Mouse (Mus musculus) limb, embryonic 11.5 days (tissue): ENCODE results near the gene Gpr174. TPM values are rescaled to one million over a fixed set of nuclear protein-coding genes. Genes with fewer than 3 reads are reported as not detected.

Source experiments
- ATAC-seq: fragments of 200-750 bp; cut with Nextera tagmentation; 2 replicates; pipeline ENCODE4 v1.8.0; 2017; ENCODE audit warnings: low read depth; ENCODE audit not compliant: insufficient number of reproducible peaks, low FRiP score, low TSS enrichment
- DNase-seq: peaks from one replicate; pipeline ENCODE4 v3.0.0-alpha.2; 2015; ENCODE audit warnings: low spot score
- H3K27ac ChIP-seq: fragments of 300-500 bp; sonication (generic); replicated peaks from 2 replicates; pipeline ENCODE4 v1.5.1; 2014; ENCODE audit warnings: low read depth, mild to moderate bottlenecking, low read length
- H3K27me3 ChIP-seq: fragments of 300-500 bp; sonication (generic); 2 replicates; pipeline ENCODE4 v1.6.1; 2014; ENCODE audit warnings: mild to moderate bottlenecking, low read length, mixed read lengths; ENCODE audit not compliant: control insufficient read depth, insufficient read depth
- H3K36me3 ChIP-seq: fragments of 300-500 bp; sonication (generic); 2 replicates; pipeline ENCODE4 v1.6.1; 2014; ENCODE audit warnings: mild to moderate bottlenecking, low read length, moderate library complexity, mixed read lengths; ENCODE audit not compliant: control insufficient read depth, insufficient read depth
- H3K4me1 ChIP-seq: fragments of 300-500 bp; sonication (generic); 2 replicates; pipeline ENCODE4 v1.6.1; 2014; ENCODE audit warnings: low read length, mixed read lengths; ENCODE audit not compliant: control insufficient read depth, insufficient read depth
- H3K4me2 ChIP-seq: fragments of 300-500 bp; sonication (generic); 2 replicates; pipeline ENCODE4 v1.6.1; 2014; ENCODE audit warnings: low read depth, mild to moderate bottlenecking, moderate library complexity; ENCODE audit not compliant: severe bottlenecking
- H3K4me3 ChIP-seq: fragments of 300-500 bp; sonication (generic); 2 replicates; pipeline ENCODE4 v1.5.1; 2014; ENCODE audit warnings: low read depth, low read length
- H3K9ac ChIP-seq: fragments of 300-500 bp; sonication (generic); 2 replicates; pipeline ENCODE4 v1.6.1; 2014; ENCODE audit warnings: mild to moderate bottlenecking, low read length
- H3K9me3 ChIP-seq: fragments of 300-500 bp; sonication (generic); 2 replicates; pipeline ENCODE4 v1.6.1; 2016; ENCODE audit warnings: low read length; ENCODE audit not compliant: control insufficient read depth
- WGBS: fragments of 180-500 bp; shearing (Covaris S2); extraction: QIAGEN DNeasy Blood & Tissue Kit; methylation state at CpG from one replicate; pipeline ENCODE4 v1.1.7; 2014; 5-methylcytosine and 5-hydroxymethylcytosine counted together
- polyA plus RNA-seq: library from polyadenylated mRNA; unstranded; fragments of >200 nt; fragmentation: Nextera tagmentation; extraction: Ambion mirVana; gene quantifications from 2 replicates; pipeline ENCODE4 v1.2.1, GENCODE M21; 2014

Gpr174 gene
- polyA plus RNA-seq = 0.04 TPM in 1 of 2 replicates, not detected in the other

DNA sequence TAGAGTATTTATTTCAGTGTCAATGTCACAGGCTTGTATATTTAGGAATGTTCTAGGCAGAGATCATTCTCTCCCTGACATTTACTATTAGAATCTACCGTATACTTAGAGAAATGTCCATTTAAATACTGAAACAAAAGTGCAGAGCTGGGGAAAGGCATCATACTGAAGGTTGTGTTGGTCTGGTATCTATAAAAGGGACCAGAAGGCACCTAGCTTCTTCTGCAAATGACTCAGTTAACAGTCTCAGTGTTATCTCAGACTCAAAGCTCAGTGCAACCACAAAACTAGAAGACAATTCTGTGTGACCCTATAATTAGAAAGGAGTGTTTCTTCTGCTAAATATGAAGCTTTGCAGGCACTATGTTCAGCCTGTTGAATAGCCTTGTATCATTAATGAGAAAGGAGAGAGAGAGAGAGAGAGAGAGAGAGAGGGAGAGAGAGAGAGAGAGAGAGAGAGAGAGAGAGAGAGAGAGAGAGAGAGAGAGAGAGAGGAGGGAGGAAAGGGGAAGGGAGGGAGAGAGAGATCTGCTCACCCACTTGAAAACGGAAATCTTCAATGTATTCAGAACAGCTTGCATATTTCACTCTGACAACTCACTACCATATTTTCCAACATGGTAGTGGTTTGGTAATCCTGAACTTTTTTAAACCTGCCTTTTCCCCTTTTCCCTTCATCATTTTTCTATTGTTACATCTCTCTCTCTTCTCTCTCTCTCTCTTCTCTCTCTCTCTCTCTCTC is at the start of gene Gpr174:
Gene Gpr174 (plus strand): TSS at position 393 of the 742 bp plus-strand sequence.
- no peaks in the 10 kb centered on the region for H3K27me3 ChIP-seq
- H3K4me1 ChIP-seq = no peaks in the 10 kb centered on the region
- 58% methylated on average over 2 of the region's 2 CpGs for WGBS
- H3K4me3 ChIP-seq = no peak within 1 kb of the TSS
- DNase-seq = no peak
- H3K4me2 ChIP-seq = no peak within 1 kb of the TSS
- no peak for ATAC-seq
- H3K36me3 ChIP-seq = no peaks in the 10 kb centered on the region
- no peak within 1 kb of the TSS for H3K9ac ChIP-seq
- H3K9me3 ChIP-seq = no peaks in the 10 kb centered on the region
- no peak within 1 kb of the TSS for H3K27ac ChIP-seq

DNA sequence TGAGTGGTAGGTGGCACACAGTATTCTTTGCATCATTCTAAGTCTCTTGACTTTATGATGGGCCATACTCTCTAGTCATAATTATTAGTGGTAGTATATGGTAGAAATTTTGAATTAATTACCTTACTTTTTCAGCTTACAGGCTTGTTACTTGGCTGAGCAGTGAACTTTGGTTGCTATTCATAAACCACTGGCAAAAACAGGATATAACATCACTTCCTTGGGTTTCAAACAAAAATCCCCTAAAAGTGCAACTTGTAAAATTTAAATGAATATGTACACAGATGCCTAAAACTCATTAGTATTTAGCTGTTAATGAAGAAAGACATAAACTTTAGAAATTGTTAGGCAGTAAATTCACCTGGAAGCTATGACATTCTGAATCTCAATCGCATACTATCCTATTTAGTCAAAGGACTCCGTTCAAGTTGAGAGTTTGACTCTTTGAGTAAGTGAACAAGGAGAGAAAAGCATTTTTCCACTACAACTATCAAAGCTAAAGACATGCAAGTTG is 38.0 kb upstream of the Gpr174 start:
- Histone ChIP-seq H3K4me3 (no peak overlapping the region), H3K4me2 (no peak overlapping the region), H3K27me3 (no peaks in the 10 kb centered on the region), H3K9me3 (no peaks in the 10 kb centered on the region), H3K9ac (no peak overlapping the region), H3K27ac (no peak overlapping the region), H3K4me1 (no peaks in the 10 kb centered on the region), H3K36me3 (no peaks in the 10 kb centered on the region)
- DNase-seq = no peak
- 91% methylated on average over 2 of the region's 2 CpGs for WGBS
- no peak for ATAC-seq

DNA sequence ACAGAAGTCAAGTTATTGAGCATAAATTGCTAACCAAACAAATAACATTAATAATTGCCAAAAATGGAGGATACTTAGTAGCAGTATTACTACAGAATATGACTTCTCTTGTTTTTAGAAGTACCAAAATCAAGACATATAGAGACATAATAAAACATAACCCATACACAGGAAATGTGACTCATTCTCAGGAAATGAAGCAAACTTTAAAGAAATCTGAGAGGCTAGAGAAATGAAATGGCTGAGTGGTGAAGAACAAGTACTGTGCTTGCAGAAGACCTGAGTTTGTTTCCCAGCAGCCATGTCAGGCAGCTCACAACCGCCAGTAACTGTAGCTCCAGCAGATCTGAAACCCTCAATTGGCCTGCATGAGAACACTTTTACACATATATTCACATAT is 30.8 kb upstream of the Gpr174 start:
- 71% methylated on average over 1 of the region's 1 CpGs for WGBS
- no peaks in the 10 kb centered on the region for H3K4me1 ChIP-seq
- no peak for ATAC-seq

DNA sequence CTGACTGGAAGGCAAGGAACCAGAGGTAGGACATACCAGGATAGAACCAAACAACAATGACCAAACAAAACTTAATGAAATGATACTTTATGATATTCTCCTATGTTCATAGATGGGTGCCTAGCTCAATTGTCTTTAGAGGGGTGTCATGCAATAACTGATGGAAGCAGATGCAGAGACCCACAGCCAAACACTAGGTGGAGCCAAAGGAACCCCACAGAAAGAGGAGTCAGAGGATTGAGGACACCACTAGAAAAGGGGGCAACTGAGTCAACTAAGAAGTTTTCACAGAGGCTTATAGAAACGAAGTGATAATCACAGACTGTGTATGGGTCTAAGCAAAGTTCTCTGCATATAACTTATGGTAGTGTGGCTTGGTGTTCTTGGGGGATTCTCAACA is 24.5 kb upstream of the Gpr174 start:
- no peak overlapping the region for H3K4me2 ChIP-seq
- no peak overlapping the region for H3K27ac ChIP-seq
- no peaks in the 10 kb centered on the region for H3K4me1 ChIP-seq
- WGBS = 57% methylated on average over 1 of the region's 1 CpGs
- no peak overlapping the region for H3K9ac ChIP-seq
- no peak overlapping the region for H3K4me3 ChIP-seq
- ATAC-seq (no peak), DNase-seq (no peak)
- no peaks in the 10 kb centered on the region for H3K9me3 ChIP-seq
- H3K27me3 ChIP-seq = no peaks in the 10 kb centered on the region
- no peaks in the 10 kb centered on the region for H3K36me3 ChIP-seq

More for the DNA sequence above, 30.8 kb upstream of the Gpr174 start:
- Histone ChIP-seq H3K4me2 (no peak overlapping the region), H3K9ac (no peak overlapping the region), H3K4me3 (no peak overlapping the region), H3K27me3 (no peaks in the 10 kb centered on the region), H3K36me3 (no peaks in the 10 kb centered on the region), H3K9me3 (no peaks in the 10 kb centered on the region), H3K27ac (no peak overlapping the region)
- no peak for DNase-seq

DNA sequence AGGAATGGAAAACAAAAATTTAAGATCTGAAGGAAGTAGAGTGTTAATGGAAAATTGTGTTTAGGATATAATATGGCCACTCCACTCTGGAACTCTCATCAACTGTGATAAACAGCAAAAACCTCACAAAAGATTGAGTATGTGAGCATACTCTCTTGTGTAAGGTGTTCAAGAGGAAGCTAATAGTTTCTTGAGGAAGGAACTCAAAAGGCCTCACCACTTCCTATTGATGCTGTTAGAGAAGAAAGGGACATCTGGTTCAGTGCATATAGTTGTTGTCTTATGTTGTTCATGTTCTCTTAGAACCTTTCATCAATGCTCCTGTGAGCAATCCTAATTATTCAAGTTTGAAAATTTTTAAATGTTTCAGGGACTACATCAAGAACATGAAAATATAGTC is 21.0 kb upstream of the Gpr174 start:
- no peaks in the 10 kb centered on the region for H3K27me3 ChIP-seq
- no peak for ATAC-seq

DNA sequence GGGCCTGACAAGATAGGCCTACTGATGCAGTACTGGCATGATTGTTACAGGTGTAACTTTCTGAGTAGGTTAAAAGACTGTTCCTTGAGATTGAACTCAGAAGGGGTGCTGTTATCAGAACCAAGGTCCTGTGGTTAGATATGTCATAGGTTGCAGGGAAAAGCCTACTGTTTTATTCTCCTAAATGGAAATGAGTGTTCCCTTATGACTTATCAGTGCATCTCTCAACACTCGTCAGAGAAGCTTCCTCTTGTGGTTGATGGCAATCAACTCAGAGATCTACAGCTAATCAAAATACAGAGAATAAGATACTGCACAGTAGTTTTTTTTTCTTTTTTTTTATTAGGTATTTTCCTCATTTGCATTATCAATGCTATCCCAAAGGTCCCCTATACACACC is 19.2 kb upstream of the Gpr174 start:
- no peak for ATAC-seq
- H3K9ac ChIP-seq = no peak overlapping the region
- H3K36me3 ChIP-seq = no peaks in the 10 kb centered on the region
- no peak for DNase-seq
- WGBS = 79% methylated on average over 1 of the region's 1 CpGs
- no peaks in the 10 kb centered on the region for H3K27me3 ChIP-seq
- no peak overlapping the region for H3K27ac ChIP-seq
- H3K9me3 ChIP-seq = no peaks in the 10 kb centered on the region
- H3K4me3 ChIP-seq = no peak overlapping the region
- H3K4me1 ChIP-seq = no peaks in the 10 kb centered on the region
- no peak overlapping the region for H3K4me2 ChIP-seq

More for the DNA sequence above, 21.0 kb upstream of the Gpr174 start:
- H3K36me3 ChIP-seq = no peaks in the 10 kb centered on the region
- H3K27ac ChIP-seq = no peak overlapping the region
- DNase-seq = no peak
- H3K4me2 ChIP-seq = no peak overlapping the region
- H3K9me3 ChIP-seq = no peaks in the 10 kb centered on the region
- no peaks in the 10 kb centered on the region for H3K4me1 ChIP-seq
- no peak overlapping the region for H3K9ac ChIP-seq
- H3K4me3 ChIP-seq = no peak overlapping the region

DNA sequence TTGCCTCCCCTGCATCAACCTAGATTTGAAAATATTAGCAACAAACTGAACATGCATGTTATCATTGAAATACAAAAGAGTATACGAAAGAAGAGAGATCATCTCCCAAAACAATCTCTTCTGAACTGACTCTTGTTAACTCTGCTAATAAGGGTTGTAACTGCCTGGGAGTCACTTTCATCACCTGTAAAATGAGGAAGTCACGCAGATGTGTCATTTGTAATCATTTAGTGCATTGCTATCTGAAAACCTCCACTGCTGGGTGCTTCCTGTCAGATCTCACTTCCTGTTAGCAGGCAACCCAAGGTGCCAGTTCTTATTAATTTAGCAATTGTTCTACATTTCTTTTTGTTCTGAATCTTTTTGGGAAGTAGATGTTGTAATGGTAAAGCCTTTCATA is 5.3 kb upstream of the Gpr174 start:
- Histone ChIP-seq H3K9ac (no peak overlapping the region), H3K4me3 (no peak overlapping the region), H3K27ac (no peak overlapping the region), H3K4me2 (no peak overlapping the region), H3K9me3 (no peaks in the 10 kb centered on the region), H3K4me1 (no peaks in the 10 kb centered on the region), H3K27me3 (no peaks in the 10 kb centered on the region), H3K36me3 (no peaks in the 10 kb centered on the region)
- no peak for DNase-seq
- ATAC-seq = no peak
- WGBS = 69% methylated on average over 2 of the region's 2 CpGs

DNA sequence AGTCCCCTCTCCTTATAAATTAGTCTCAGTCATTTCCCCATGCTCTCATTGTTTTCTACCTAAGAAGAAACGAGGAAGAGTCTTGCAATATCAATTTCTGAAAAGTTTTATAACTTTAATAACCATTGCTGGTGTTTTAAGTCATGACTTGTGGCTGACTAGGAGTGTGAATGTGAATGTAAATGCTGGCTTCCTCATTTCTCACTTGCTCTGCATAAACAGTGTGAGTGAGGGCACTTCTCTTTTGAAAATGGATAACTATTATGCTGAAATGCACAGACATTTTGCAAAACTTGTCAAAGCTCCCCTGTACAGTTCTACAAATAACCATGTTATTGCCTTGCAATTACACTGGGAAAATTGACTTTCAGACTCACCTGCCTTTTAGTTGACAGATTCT is 8.9 kb downstream of the Gpr174 start:
- Histone ChIP-seq H3K27me3 (no peaks in the 10 kb centered on the region), H3K4me2 (no peak overlapping the region), H3K9ac (no peak overlapping the region), H3K36me3 (no peaks in the 10 kb centered on the region), H3K4me1 (no peaks in the 10 kb centered on the region), H3K4me3 (no peak overlapping the region), H3K9me3 (no peaks in the 10 kb centered on the region), H3K27ac (no peak overlapping the region)
- ATAC-seq (no peak), DNase-seq (no peak)
- WGBS = 52% methylated on average over 1 of the region's 1 CpGs

DNA sequence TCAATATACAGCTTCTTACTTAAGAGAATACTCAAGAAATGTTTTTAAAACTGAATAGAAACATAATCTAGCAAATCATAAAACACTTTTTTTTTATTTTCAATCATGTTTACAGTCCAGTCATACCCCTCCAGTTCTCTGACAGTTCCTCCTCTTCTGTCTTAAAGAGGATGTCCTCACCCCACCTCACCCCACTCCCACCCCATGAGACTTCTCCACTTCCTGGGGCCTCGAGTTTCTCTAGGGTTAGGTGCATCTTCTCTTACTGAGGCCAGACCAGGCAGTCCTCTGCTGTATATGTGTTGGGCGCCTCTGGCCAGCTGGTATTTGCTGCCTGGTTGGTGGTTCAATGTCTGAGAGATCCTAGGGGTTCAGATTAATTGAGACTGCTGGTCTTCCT is 21.9 kb downstream of the Gpr174 start:
- Histone ChIP-seq H3K27ac (no peak overlapping the region), H3K4me1 (no peaks in the 10 kb centered on the region), H3K27me3 (no peaks in the 10 kb centered on the region), H3K4me3 (no peak overlapping the region), H3K36me3 (no peaks in the 10 kb centered on the region), H3K9me3 (no peaks in the 10 kb centered on the region), H3K4me2 (no peak overlapping the region), H3K9ac (no peak overlapping the region)
- 68% methylated on average over 2 of the region's 2 CpGs for WGBS
- DNase-seq (no peak), ATAC-seq (no peak)
